Mouse (Mus musculus) embryonic facial prominence, embryonic 10.5 days (tissue): Measurements from ENCODE around the gene Pitpnm3. TPM values are rescaled to one million over a fixed set of nuclear protein-coding genes. Genes with fewer than 3 reads are reported as not detected.
A peak's percentile ranks its signal among the peaks of the same experiment; 100 is the strongest.
"Not testable (repeated sequence)": the region's sequence is repeated elsewhere in the genome, so short reads cannot be mapped to it uniquely, and the experiment has no call there.

Source experiments
- DNase-seq: peaks from one replicate; pipeline ENCODE4 v3.0.0-alpha.2; 2017; ENCODE audit warnings: low spot score
- H3K27ac ChIP-seq: fragments of 300-500 bp; sonication (generic); replicated peaks from 2 replicates; pipeline ENCODE4 v1.5.1; 2016; ENCODE audit warnings: mild to moderate bottlenecking
- H3K27me3 ChIP-seq: fragments of 300-500 bp; sonication (generic); replicated peaks from 2 replicates; pipeline ENCODE4 v1.6.1; 2016; ENCODE audit warnings: low read depth, mild to moderate bottlenecking; ENCODE audit not compliant: poor library complexity, severe bottlenecking
- H3K36me3 ChIP-seq: fragments of 300-500 bp; sonication (generic); replicated peaks from 2 replicates; pipeline ENCODE4 v1.6.1; 2016; ENCODE audit warnings: mild to moderate bottlenecking, moderate library complexity
- H3K4me1 ChIP-seq: fragments of 300-500 bp; sonication (generic); 2 replicates; pipeline ENCODE4 v1.6.1; 2016
- H3K4me3 ChIP-seq: fragments of 300-500 bp; sonication (generic); 2 replicates; pipeline ENCODE4 v1.5.1; 2016; ENCODE audit warnings: mild to moderate bottlenecking, moderate library complexity
- H3K9me3 ChIP-seq: fragments of 300-500 bp; sonication (generic); 2 replicates; pipeline ENCODE4 v1.6.1; 2016; ENCODE audit warnings: mild to moderate bottlenecking
- WGBS: fragments of 180-500 bp; shearing (Covaris S2); methylation state at CpG from one replicate; pipeline ENCODE4 v1.1.7; 2016; 5-methylcytosine and 5-hydroxymethylcytosine counted together
- polyA plus RNA-seq: library from polyadenylated mRNA; unstranded; fragments of >200 nt; fragmentation: Nextera tagmentation; extraction: Ambion mirVana; gene quantifications from 2 replicates; pipeline ENCODE4 v1.2.1, GENCODE M21; 2016

The Pitpnm3 gene
- 0.23 and 0.24 TPM in 2 replicates for polyA plus RNA-seq

DNA sequence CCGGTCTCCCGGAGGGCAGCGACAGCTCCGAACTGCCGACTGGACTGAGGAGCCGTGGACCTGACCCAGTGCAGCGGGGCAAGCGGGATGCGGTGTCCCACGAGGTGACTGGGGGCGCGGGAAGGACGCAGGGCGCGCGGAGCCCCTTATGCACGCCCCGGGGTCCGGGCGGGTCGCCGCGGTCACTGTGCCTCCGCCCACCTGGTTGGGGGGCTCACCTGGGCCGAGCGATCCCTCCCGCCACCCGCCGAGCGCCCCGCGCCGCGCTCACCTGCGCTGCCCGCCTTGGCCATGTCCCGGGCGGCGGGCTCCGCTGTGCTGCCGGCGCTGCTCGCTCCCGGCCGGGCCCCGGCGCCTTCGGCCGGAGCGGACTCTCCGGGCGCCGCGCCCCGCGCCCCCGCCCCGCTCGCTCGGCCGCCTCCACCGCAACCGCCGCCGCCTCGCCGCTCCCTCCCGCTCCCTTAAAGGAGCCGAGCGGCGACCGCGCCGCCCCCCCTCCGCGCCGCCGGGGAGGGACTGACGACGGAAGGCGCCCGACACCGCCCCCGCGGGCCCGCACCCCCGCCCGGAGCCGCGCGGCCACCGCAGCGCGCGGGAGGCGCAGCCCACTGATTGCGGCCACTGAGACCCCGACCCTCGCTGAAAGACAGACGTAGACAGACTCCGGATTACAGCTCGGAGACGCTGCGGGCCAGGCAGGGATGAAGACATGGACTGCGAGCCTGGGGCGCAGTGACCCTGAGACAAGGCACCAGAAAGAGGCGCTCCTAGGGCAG, at the start of gene Pitpnm3:
Pitpnm3 (minus strand) TSS at position 396 of the 776 bp plus-strand sequence.
- peak within 1 kb of the TSS; percentile 71 for H3K4me3 ChIP-seq
- H3K27me3 ChIP-seq: peaks cover 91% of the 10 kb centered on the region
- peak; percentile 54 for DNase-seq
- no peaks in the 10 kb centered on the region for H3K36me3 ChIP-seq
- H3K9me3 ChIP-seq: no peaks in the 10 kb centered on the region
- peak within 1 kb of the TSS; percentile 71 for H3K27ac ChIP-seq
- 2% methylated on average over 107 of the region's 107 CpGs for WGBS
- H3K4me1 ChIP-seq: peaks cover 36% of the 10 kb centered on the region

GRCm38 (mm10) chr11:72184252-72184651, 48.7 kb upstream of the Pitpnm3 start:
- Histone ChIP-seq H3K27me3 (no peaks in the 10 kb centered on the region), H3K27ac (no peak overlapping the region), H3K4me3 (no peak overlapping the region), H3K4me1 (no peaks in the 10 kb centered on the region), H3K36me3 (peaks cover 72% of the 10 kb centered on the region), H3K9me3 (no peaks in the 10 kb centered on the region)
- 87% methylated on average over 4 of the region's 4 CpGs for WGBS
- DNase-seq: no peak

- DNase-seq: no peak
- Histone ChIP-seq H3K36me3 (peaks cover 74% of the 10 kb centered on the region), H3K4me1 (no peaks in the 10 kb centered on the region), H3K4me3 (no peak overlapping the region), H3K27me3 (no peaks in the 10 kb centered on the region), H3K9me3 (no peaks in the 10 kb centered on the region), H3K27ac (no peak overlapping the region)
- 93% methylated on average over 4 of the region's 4 CpGs for WGBS
Measured at GRCm38 (mm10) chr11:72181136-72181535, 45.6 kb upstream of the Pitpnm3 start.

DNA sequence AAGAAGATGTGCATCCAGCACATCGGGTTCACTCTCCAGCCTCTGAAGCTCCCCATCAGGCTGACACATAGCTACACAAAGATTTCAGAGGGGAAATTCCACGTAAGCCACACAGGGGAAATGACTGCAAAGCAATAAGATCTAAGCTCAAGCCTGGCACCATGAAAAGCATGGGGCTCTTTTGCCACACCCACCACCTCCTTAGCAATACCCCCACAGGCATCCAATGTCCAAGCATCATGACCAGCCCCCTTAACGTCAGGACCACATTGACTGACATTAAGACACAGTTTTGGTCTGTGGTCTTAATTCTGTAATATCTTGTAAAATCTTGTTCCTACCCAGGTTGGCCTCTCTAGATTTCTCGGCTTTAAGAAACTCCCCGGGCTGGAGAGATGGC, 45.0 kb upstream of the Pitpnm3 start:
- 91% methylated on average over 5 of the region's 5 CpGs for WGBS
- no peak overlapping the region for H3K27ac ChIP-seq
- no peaks in the 10 kb centered on the region for H3K27me3 ChIP-seq
- H3K4me1 ChIP-seq: no peaks in the 10 kb centered on the region
- no peak for DNase-seq
- H3K36me3 ChIP-seq: peaks cover 74% of the 10 kb centered on the region
- H3K4me3 ChIP-seq: no peak overlapping the region
- H3K9me3 ChIP-seq: no peaks in the 10 kb centered on the region

DNA sequence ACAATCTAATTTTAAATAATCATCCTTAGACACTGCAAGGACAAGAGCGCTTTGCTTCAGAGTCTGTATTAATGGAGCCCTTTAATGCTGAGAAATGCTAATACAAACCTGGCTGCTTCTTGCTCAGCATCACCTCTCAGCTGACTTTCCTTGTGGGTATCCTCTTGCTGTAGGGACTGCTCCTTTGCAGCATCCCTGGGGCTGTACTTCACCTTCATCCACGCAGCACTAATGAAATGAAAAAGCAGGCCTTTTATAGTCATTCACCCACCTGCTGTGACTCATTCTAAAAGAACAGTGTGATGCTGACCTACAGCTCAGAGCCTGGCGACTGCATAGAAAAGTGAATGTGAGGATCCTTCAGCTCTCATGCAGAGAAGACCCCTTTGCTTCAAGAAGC, 41.0 kb upstream of the Pitpnm3 start:
- 53% methylated on average over 3 of the region's 3 CpGs for WGBS
- Histone ChIP-seq H3K4me1 (no peaks in the 10 kb centered on the region), H3K27me3 (no peaks in the 10 kb centered on the region), H3K36me3 (peaks cover 97% of the 10 kb centered on the region), H3K4me3 (no peak overlapping the region), H3K27ac (no peak overlapping the region), H3K9me3 (no peaks in the 10 kb centered on the region)
- no peak for DNase-seq

DNA sequence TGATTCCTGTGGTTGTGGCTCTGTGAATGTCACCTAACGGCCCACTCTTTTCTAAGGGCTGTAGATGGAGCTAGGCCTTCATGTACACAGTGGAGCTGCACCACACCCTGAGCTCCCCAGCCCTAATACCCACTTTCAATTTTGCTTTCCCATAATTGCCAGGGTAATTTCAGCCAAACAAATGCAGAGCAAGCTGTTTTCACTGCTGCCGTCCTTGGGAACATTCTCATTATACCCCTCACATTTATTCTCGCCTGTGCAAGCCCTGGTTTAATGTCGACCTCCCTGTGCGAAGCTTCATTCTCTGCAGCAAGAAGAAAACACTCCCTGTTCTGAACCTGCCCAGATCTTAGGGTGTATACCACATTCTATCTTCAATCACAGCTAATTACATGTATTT, 40.4 kb upstream of the Pitpnm3 start:
- H3K27ac ChIP-seq: no peak overlapping the region
- WGBS: 85% methylated on average over 5 of the region's 5 CpGs
- H3K4me1 ChIP-seq: no peaks in the 10 kb centered on the region
- peaks cover 91% of the 10 kb centered on the region for H3K36me3 ChIP-seq
- H3K4me3 ChIP-seq: no peak overlapping the region
- H3K9me3 ChIP-seq: no peaks in the 10 kb centered on the region
- no peak for DNase-seq
- no peaks in the 10 kb centered on the region for H3K27me3 ChIP-seq

GRCm38 (mm10) chr11:72174721-72175120, 39.1 kb upstream of the Pitpnm3 start:
- no peak for DNase-seq
- Histone ChIP-seq H3K27me3 (no peaks in the 10 kb centered on the region), H3K27ac (no peak overlapping the region), H3K4me1 (no peaks in the 10 kb centered on the region), H3K36me3 (peaks cover 94% of the 10 kb centered on the region), H3K4me3 (no peak overlapping the region), H3K9me3 (no peaks in the 10 kb centered on the region)
- WGBS: 90% methylated on average over 6 of the region's 6 CpGs

DNA sequence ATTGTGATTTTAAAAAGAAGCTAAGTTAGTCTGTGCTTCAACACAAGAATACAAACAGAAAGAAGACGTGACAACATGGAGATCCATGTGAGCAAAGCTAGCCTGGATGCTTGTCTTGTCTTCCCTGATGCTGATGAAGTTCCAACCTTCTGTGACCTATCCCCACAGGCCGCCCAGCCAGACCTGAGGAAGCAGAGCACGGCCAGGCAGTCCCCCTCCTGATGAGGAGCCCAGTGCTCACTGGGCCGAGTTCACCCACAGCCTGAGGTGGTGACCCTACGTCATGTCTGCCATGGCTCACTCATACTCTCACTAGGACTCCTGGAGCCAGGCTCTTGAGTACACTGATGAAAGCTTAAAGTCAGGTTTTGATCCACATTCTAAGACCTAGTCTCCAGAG, 37.9 kb upstream of the Pitpnm3 start:
- peaks cover 94% of the 10 kb centered on the region for H3K36me3 ChIP-seq
- no peaks in the 10 kb centered on the region for H3K9me3 ChIP-seq
- H3K27ac ChIP-seq: no peak overlapping the region
- no peak for DNase-seq
- H3K4me3 ChIP-seq: no peak overlapping the region
- H3K27me3 ChIP-seq: no peaks in the 10 kb centered on the region
- 82% methylated on average over 5 of the region's 5 CpGs for WGBS
- H3K4me1 ChIP-seq: no peaks in the 10 kb centered on the region

GRCm38 (mm10) chr11:72171906-72172305, 36.3 kb upstream of the Pitpnm3 start:
- not testable (repeated sequence) for H3K27ac ChIP-seq, H3K4me3 ChIP-seq, DNase-seq, H3K27me3 ChIP-seq, H3K4me1 ChIP-seq, H3K9me3 ChIP-seq
- WGBS: 82% methylated on average over 4 of the region's 4 CpGs
- H3K36me3 ChIP-seq: peaks cover 92% of the 10 kb centered on the region

DNA sequence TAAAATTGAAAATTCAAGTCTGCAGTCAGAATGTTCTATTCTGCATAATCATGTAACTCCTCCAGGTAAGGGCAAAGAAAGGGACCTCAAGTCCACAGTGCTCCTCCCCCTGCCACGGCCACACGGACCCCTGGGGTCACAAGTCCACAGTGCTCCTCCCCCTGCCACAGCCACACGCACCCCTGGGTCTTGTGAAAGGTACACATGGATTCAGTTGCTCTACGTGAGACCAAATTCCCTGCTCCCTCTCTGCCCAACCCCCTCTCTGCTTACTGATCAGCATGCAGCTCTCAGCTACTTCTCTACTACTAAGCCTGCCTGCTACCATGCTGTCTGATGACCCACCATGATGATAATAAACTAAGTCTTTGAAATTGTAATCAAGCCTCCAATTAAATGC, 34.3 kb upstream of the Pitpnm3 start:
- 83% methylated on average over 4 of the region's 4 CpGs for WGBS
- DNase-seq: no peak

DNA sequence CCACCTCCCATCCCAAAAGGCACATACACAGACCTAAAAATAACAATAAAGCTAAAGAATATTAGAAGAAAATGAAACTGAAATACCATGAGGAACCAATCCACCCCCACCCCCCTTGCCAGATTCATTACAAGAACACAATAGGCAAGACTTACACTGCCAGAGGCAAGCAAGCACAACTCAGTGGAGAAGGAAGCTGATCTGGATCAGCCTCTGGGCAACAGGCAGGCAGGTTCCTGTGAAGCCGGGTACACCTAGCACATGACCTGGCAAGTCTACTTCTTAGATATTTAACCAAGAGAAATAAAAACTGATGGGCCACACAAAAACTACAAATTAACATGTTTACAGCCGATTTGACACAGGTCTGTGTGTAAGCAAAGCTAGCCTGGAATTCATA, 27.6 kb upstream of the Pitpnm3 start:
- no peaks in the 10 kb centered on the region for H3K27me3 ChIP-seq
- DNase-seq: no peak
- peaks cover 88% of the 10 kb centered on the region for H3K36me3 ChIP-seq
- 93% methylated on average over 2 of the region's 2 CpGs for WGBS
- H3K27ac ChIP-seq: no peak overlapping the region
- no peak overlapping the region for H3K4me3 ChIP-seq
- no peaks in the 10 kb centered on the region for H3K9me3 ChIP-seq
- no peaks in the 10 kb centered on the region for H3K4me1 ChIP-seq

More for the DNA sequence above, 34.3 kb upstream of the Pitpnm3 start:
- H3K27ac ChIP-seq: no peak overlapping the region
- no peaks in the 10 kb centered on the region for H3K4me1 ChIP-seq
- H3K36me3 ChIP-seq: peaks cover 92% of the 10 kb centered on the region
- no peaks in the 10 kb centered on the region for H3K9me3 ChIP-seq
- H3K27me3 ChIP-seq: no peaks in the 10 kb centered on the region
- H3K4me3 ChIP-seq: no peak overlapping the region

- no peak overlapping the region for H3K27ac ChIP-seq
- H3K9me3 ChIP-seq: no peaks in the 10 kb centered on the region
- H3K27me3 ChIP-seq: no peaks in the 10 kb centered on the region
- no peak for DNase-seq
- H3K4me1 ChIP-seq: peaks cover 2% of the 10 kb centered on the region
- H3K4me3 ChIP-seq: no peak overlapping the region
- H3K36me3 ChIP-seq: peaks cover 81% of the 10 kb centered on the region
- 77% methylated on average over 2 of the region's 2 CpGs for WGBS
Measured at GRCm38 (mm10) chr11:72156624-72157023, 21.0 kb upstream of the Pitpnm3 start.

- Histone ChIP-seq H3K27ac (no peak overlapping the region), H3K36me3 (peaks cover 77% of the 10 kb centered on the region), H3K4me3 (no peak overlapping the region), H3K9me3 (no peaks in the 10 kb centered on the region), H3K27me3 (no peaks in the 10 kb centered on the region), H3K4me1 (peaks cover 8% of the 10 kb centered on the region)
- no peak for DNase-seq
- WGBS: 91% methylated on average over 4 of the region's 4 CpGs
Measured at GRCm38 (mm10) chr11:72155981-72156428, 20.4 kb upstream of the Pitpnm3 start.
